Mouse (Mus musculus): Measurements from ENCODE around the gene Fam126a. TPM values are rescaled to one million over a fixed set of nuclear protein-coding genes. Genes with fewer than 3 reads are reported as not detected.
A peak's percentile ranks its signal among the peaks of the same experiment; 100 is the strongest.

The Fam126a gene
- 33.9 and 36.4 TPM in 2 replicates for polyA plus RNA-seq (2015; fragmentation: Nextera tagmentation; extraction: Ambion mirVana)

DNA sequence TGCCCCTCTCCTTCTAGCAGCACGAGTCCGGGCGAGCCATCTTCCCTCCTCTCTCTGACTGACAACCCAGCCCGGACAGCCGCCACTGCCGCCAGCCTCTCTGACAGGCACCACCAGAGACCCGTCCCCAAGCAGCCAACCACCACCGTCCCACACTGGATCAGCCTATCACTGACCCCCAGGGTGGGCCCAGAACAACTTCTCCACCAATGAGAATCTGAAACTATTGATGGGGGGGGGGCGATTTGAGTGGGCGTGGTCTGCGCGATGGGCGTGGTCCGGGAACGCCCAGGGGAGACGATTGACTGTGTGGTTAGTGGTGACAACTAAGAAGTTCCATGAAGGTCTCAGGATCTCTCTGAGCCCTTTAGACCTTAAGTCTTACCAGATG is at the start of gene Fam126a:
TSS of gene Fam126a (minus strand) at position 112 of the 391 bp plus-strand sequence.
- under 1% methylated on average over 16 of the region's 16 CpGs for WGBS
- Histone ChIP-seq H3K27me3 (no peaks in the 10 kb centered on the region), H3K4me1 (replicated peaks) (peaks cover 22% of the 10 kb centered on the region), H3K4me3 (peak within 1 kb of the TSS; percentile 95), H3K36me3 (no peaks in the 10 kb centered on the region), H3K4me2 (peak within 1 kb of the TSS; percentile 76), H3K27ac (peak within 1 kb of the TSS; percentile 87), H3K9me3 (no peaks in the 10 kb centered on the region), H3K9ac (peak within 1 kb of the TSS; percentile 94)
- peak; percentile 100 for ATAC-seq (ENCODE audit: low FRiP score)

GRCm38 (mm10) chr5:24078420-24079179 is 48.1 kb upstream of the Fam126a start:
- Histone ChIP-seq H3K27ac (no peak overlapping the region), H3K9ac (no peak overlapping the region), H3K36me3 (no peaks in the 10 kb centered on the region), H3K9me3 (no peaks in the 10 kb centered on the region), H3K27me3 (0 out of 2 replicates have a peak, but pooled peaks cover 5% of the 10 kb centered on the region), H3K4me2 (no peak overlapping the region), H3K4me1 (replicated peaks) (peaks cover 13% of the 10 kb centered on the region), H3K4me3 (no peak overlapping the region)
- ATAC-seq (ENCODE audit: low FRiP score) = peak; percentile 49; the same call in 1 of the 2 replicates
- 81% methylated on average over 7 of the region's 7 CpGs for WGBS

GRCm38 (mm10) chr5:24077739-24078306 is 47.3 kb upstream of the Fam126a start:
- Histone ChIP-seq H3K36me3 (no peaks in the 10 kb centered on the region), H3K27ac (0 out of 2 replicates have a peak overlapping the region, but pooled peaks have one; percentile 44), H3K4me3 (no peak overlapping the region), H3K9ac (no peak overlapping the region), H3K27me3 (no peaks in the 10 kb centered on the region), H3K4me2 (peak overlapping the region; percentile 47), H3K4me1 (replicated peaks) (peaks cover 13% of the 10 kb centered on the region), H3K9me3 (no peaks in the 10 kb centered on the region)
- peak; percentile 50; the same call in 1 of the 2 replicates for ATAC-seq (ENCODE audit: low FRiP score)
- WGBS = 17% methylated on average over 7 of the region's 7 CpGs

DNA sequence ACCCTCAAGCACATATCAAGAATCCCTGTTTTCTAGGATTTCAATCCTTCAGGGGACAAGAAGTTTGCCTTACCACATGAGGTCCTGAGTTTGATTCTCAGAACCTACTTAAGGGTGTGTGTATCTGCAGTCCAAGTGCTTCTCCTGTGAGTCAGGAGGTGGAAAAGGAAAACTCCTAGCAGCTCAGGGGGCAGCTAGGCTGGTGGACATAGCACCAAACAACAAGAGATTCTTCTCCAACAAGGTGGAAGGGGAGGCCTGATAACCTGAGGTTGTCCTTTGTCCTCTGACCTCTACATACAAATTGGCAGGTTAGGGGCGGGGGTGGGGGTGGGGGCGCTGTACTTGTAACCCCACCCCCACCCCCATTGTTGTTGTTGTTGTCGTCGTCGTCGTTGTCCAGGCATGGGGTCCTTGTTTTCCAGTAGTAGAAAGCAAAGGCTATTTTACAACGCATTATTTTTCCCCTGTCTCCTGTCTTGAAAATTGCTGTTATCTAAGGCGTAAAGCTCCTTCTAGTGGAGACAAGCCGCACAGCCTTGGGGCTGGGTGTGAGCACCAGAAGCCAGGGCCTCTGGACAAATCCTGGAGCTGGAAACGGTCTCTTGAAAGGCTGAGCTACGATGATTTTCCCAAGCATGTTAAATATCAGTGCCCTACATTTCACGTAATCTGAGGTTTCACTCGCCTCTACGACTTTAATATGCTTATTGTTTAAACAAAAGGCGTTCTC is 46.7 kb upstream of the Fam126a start:
- H3K36me3 ChIP-seq = no peaks in the 10 kb centered on the region
- H3K27me3 ChIP-seq = no peaks in the 10 kb centered on the region
- peaks cover 13% of the 10 kb centered on the region for H3K4me1 ChIP-seq (replicated peaks)
- no peaks in the 10 kb centered on the region for H3K9me3 ChIP-seq
- H3K4me3 ChIP-seq = peak overlapping the region; percentile 29
- peak overlapping the region; percentile 61; the same call in 1 of the 2 replicates for H3K9ac ChIP-seq
- peak overlapping the region; percentile 81 for H3K27ac ChIP-seq
- H3K4me2 ChIP-seq = peak overlapping the region; percentile 47
- peak; percentile 86 for ATAC-seq (ENCODE audit: low FRiP score)
- WGBS = 1% methylated on average over 15 of the region's 15 CpGs

- 80% methylated on average over 6 of the region's 6 CpGs for WGBS
- no peaks in the 10 kb centered on the region for H3K27me3 ChIP-seq
- no peaks in the 10 kb centered on the region for H3K36me3 ChIP-seq
- H3K4me2 ChIP-seq = no peak overlapping the region
- peaks cover 5% of the 10 kb centered on the region for H3K4me1 ChIP-seq (replicated peaks)
- no peak overlapping the region for H3K9ac ChIP-seq
- H3K27ac ChIP-seq = peak overlapping the region; percentile 13; the same call in 1 of the 2 replicates
- H3K4me3 ChIP-seq = no peak overlapping the region
- ATAC-seq (ENCODE audit: low FRiP score) = no peak
- H3K9me3 ChIP-seq = no peaks in the 10 kb centered on the region
These were observed 41.5 kb upstream of the Fam126a start for GRCm38 (mm10) chr5:24072031-24072430.

DNA sequence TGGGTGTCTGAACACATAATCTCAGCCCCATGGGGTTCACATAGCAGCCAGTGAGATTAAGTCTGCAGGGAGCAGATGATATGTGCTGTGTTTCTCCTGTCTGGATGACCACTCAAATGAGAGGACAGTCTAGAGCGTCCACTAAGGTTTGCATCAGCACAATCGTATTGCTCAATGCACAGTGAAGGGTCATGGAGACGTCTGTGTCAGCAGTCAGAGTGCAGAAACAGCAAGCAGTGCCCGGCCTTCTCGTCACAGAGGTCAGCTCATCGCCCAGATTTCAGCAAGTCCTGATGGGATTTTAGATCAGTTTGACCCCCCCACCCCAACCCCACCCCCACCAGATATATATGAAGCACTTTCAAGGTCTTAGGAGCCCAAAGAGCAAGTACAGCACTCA is 38.5 kb upstream of the Fam126a start:
- ATAC-seq (ENCODE audit: low FRiP score) = no peak
- Histone ChIP-seq H3K9me3 (no peaks in the 10 kb centered on the region), H3K4me1 (replicated peaks) (no peaks in the 10 kb centered on the region), H3K36me3 (no peaks in the 10 kb centered on the region), H3K27me3 (no peaks in the 10 kb centered on the region), H3K4me2 (no peak overlapping the region), H3K4me3 (no peak overlapping the region), H3K27ac (no peak overlapping the region), H3K9ac (no peak overlapping the region)
- 85% methylated on average over 6 of the region's 6 CpGs for WGBS

DNA sequence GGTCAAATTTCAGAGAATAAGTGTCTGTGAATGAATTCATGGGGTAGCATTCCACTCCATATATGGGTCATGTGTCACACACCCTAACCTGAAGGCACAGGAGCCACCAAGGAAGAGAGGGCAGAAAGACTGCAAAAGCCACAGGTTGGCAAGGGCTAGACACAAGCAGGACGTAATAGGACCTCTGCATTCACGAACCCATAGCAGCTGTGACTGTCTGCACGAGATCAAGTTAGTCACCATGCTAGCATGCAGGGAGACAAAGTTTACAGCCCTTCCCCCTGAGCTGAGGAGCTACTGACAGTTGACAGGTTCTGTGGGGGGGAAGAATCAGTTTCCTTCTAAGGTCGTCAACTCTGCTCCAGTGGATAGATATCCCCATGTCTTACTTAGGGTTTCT is 33.1 kb upstream of the Fam126a start:
- Histone ChIP-seq H3K9ac (no peak overlapping the region), H3K27me3 (no peaks in the 10 kb centered on the region), H3K27ac (no peak overlapping the region), H3K9me3 (no peaks in the 10 kb centered on the region), H3K4me2 (no peak overlapping the region), H3K36me3 (no peaks in the 10 kb centered on the region), H3K4me3 (no peak overlapping the region), H3K4me1 (replicated peaks) (no peaks in the 10 kb centered on the region)
- WGBS = 87% methylated on average over 4 of the region's 4 CpGs
- no peak for ATAC-seq (ENCODE audit: low FRiP score)

DNA sequence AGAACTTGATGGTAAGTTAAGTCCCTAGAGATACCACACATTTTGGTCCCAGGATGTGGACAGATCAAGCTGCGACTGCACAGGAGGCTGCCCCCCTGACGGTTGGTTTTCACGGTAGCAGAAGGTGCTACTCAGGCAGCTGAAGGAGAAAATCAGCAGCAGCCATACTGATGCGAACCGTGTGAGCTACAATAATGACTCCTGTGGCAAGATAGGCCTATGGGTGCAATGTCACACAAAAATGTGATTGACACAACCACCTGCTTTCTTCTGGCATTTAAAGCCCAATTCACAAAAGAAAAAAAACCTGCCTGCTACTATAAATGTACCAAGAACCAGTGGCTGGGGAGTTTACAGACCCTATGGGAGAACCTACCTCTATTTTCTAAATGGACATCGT is 32.5 kb upstream of the Fam126a start:
- Histone ChIP-seq H3K36me3 (no peaks in the 10 kb centered on the region), H3K4me1 (replicated peaks) (no peaks in the 10 kb centered on the region), H3K9me3 (no peaks in the 10 kb centered on the region), H3K27ac (no peak overlapping the region), H3K9ac (no peak overlapping the region), H3K27me3 (no peaks in the 10 kb centered on the region), H3K4me3 (no peak overlapping the region), H3K4me2 (no peak overlapping the region)
- no peak for ATAC-seq (ENCODE audit: low FRiP score)
- 82% methylated on average over 6 of the region's 6 CpGs for WGBS

- no peaks in the 10 kb centered on the region for H3K4me1 ChIP-seq (replicated peaks)
- H3K36me3 ChIP-seq = no peaks in the 10 kb centered on the region
- 0 out of 2 replicates have a peak, but pooled peaks cover 4% of the 10 kb centered on the region for H3K9me3 ChIP-seq
- no peak overlapping the region for H3K4me2 ChIP-seq
- H3K9ac ChIP-seq = no peak overlapping the region
- H3K4me3 ChIP-seq = no peak overlapping the region
- H3K27ac ChIP-seq = no peak overlapping the region
- no peak for ATAC-seq (ENCODE audit: low FRiP score)
- H3K27me3 ChIP-seq = no peaks in the 10 kb centered on the region
- 62% methylated on average over 3 of the region's 3 CpGs for WGBS
These were observed 30.5 kb upstream of the Fam126a start for GRCm38 (mm10) chr5:24060949-24061348.

GRCm38 (mm10) chr5:24057592-24057991 is 27.1 kb upstream of the Fam126a start:
- no peaks in the 10 kb centered on the region for H3K36me3 ChIP-seq
- no peak overlapping the region for H3K4me2 ChIP-seq
- no peaks in the 10 kb centered on the region for H3K27me3 ChIP-seq
- no peak overlapping the region for H3K27ac ChIP-seq
- 0 out of 2 replicates have a peak, but pooled peaks cover 11% of the 10 kb centered on the region for H3K9me3 ChIP-seq
- WGBS = 79% methylated on average over 3 of the region's 3 CpGs
- ATAC-seq (ENCODE audit: low FRiP score) = no peak
- H3K4me1 ChIP-seq (replicated peaks) = peaks cover 8% of the 10 kb centered on the region; the same call in 1 of the 2 replicates
- no peak overlapping the region for H3K4me3 ChIP-seq
- no peak overlapping the region for H3K9ac ChIP-seq

DNA sequence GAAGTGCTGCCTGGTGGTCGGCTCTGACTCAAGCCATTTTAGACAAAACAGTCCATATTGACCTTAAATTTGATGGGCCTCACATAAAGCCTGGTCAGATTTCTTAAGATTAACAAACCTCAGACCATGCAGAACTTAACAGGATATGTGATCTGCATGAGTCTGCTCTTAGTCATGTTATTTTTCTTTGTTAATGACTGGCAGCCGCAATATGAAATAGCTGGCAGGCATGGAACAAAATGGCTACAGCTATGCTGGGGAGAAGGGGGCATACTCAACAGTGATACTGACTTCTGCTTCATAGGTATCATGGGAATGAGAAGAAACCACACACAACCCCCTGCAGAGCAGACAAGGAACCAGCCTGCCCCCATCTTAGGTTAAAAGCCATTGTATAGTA is 26.4 kb upstream of the Fam126a start:
- Histone ChIP-seq H3K9me3 (0 out of 2 replicates have a peak, but pooled peaks cover 11% of the 10 kb centered on the region), H3K9ac (no peak overlapping the region), H3K4me1 (replicated peaks) (peaks cover 8% of the 10 kb centered on the region), H3K27ac (no peak overlapping the region), H3K4me2 (no peak overlapping the region), H3K4me3 (no peak overlapping the region), H3K36me3 (no peaks in the 10 kb centered on the region), H3K27me3 (no peaks in the 10 kb centered on the region)
- 94% methylated on average over 2 of the region's 2 CpGs for WGBS
- no peak for ATAC-seq (ENCODE audit: low FRiP score)

GRCm38 (mm10) chr5:24054382-24054781 is 23.9 kb upstream of the Fam126a start:
- ATAC-seq (ENCODE audit: low FRiP score) = no peak
- Histone ChIP-seq H3K4me3 (no peak overlapping the region), H3K9ac (no peak overlapping the region), H3K27ac (no peak overlapping the region), H3K4me1 (replicated peaks) (peaks cover 8% of the 10 kb centered on the region), H3K27me3 (no peaks in the 10 kb centered on the region), H3K4me2 (no peak overlapping the region), H3K9me3 (0 out of 2 replicates have a peak, but pooled peaks cover 11% of the 10 kb centered on the region), H3K36me3 (no peaks in the 10 kb centered on the region)
- WGBS = 81% methylated on average over 3 of the region's 3 CpGs

Measured in hindbrain, embryonic 13.5 days (tissue).